Mouse (Mus musculus) liver, embryonic 15.5 days (tissue): ENCODE measurements at regions not wholly inside any gene's neighbourhood (a gene's known extent, or its start where the extent isn't known, plus 50 kb on each side); places are given as distances from the start of the nearest gene placed in this dataset.
A peak's percentile ranks its signal among the peaks of the same experiment; 100 is the strongest.
"Not testable (repeated sequence)": the region's sequence is repeated elsewhere in the genome, so short reads cannot be mapped to it uniquely, and the experiment has no call there.

Experiments used
- ATAC-seq: fragments of 200-750 bp; cut with Nextera tagmentation; 2 replicates; pipeline ENCODE4 v1.8.0; 2017; ENCODE audit warnings: moderate number of reproducible peaks, mild to moderate bottlenecking, moderate library complexity; ENCODE audit not compliant: insufficient read depth
- H3K27ac ChIP-seq: fragments of 300-500 bp; sonication (generic); replicated peaks from 2 replicates; pipeline ENCODE4 v1.5.1; 2015; ENCODE audit warnings: mild to moderate bottlenecking, inconsistent platforms
- H3K27me3 ChIP-seq: fragments of 300-500 bp; sonication (generic); 2 replicates; pipeline ENCODE4 v1.6.1; 2015; ENCODE audit warnings: mild to moderate bottlenecking, inconsistent platforms
- H3K36me3 ChIP-seq: fragments of 300-500 bp; sonication (generic); replicated peaks from 2 replicates; pipeline ENCODE4 v1.6.1; 2015; ENCODE audit warnings: moderate library complexity, mild to moderate bottlenecking, inconsistent platforms
- H3K4me1 ChIP-seq: fragments of 300-500 bp; sonication (generic); replicated peaks from 2 replicates; pipeline ENCODE4 v1.6.1; 2015; ENCODE audit warnings: inconsistent platforms
- H3K4me2 ChIP-seq: fragments of 300-500 bp; sonication (generic); 2 replicates; pipeline ENCODE4 v1.6.1; 2015; ENCODE audit warnings: moderate library complexity, mild to moderate bottlenecking, inconsistent platforms
- H3K4me3 ChIP-seq: fragments of 300-500 bp; sonication (generic); replicated peaks from 2 replicates; pipeline ENCODE4 v1.5.1; 2015; ENCODE audit warnings: mild to moderate bottlenecking, inconsistent platforms
- H3K9ac ChIP-seq: fragments of 300-500 bp; sonication (generic); 2 replicates; pipeline ENCODE4 v1.6.1; 2015; ENCODE audit warnings: moderate library complexity, mild to moderate bottlenecking, inconsistent platforms
- H3K9me3 ChIP-seq: fragments of 300-500 bp; sonication (generic); replicated peaks from 2 replicates; pipeline ENCODE4 v1.6.1; 2016; ENCODE audit warnings: inconsistent platforms
- WGBS: fragments of 180-500 bp; shearing (Covaris S2); methylation state at CpG from one replicate; pipeline ENCODE4 v1.1.7; 2015; ENCODE audit warnings: mixed read lengths; ENCODE audit not compliant: insufficient replicate concordance; 5-methylcytosine and 5-hydroxymethylcytosine counted together

GRCm38 (mm10) chr1:18058211-18058971 is 87.3 kb downstream of the Crisp4 start:
- WGBS = under 1% methylated on average over 74 of the region's 77 CpGs
- Histone ChIP-seq H3K27ac (no peak overlapping the region), H3K4me1 (no peaks in the 10 kb centered on the region), H3K4me3 (peak overlapping the region; percentile 15; the same call in 1 of the 2 replicates), H3K4me2 (peak overlapping the region; percentile 41), H3K36me3 (no peaks in the 10 kb centered on the region), H3K9ac (no peak overlapping the region), H3K9me3 (no peaks in the 10 kb centered on the region), H3K27me3 (peaks cover 29% of the 10 kb centered on the region)
- ATAC-seq = no peak

GRCm38 (mm10) chr1:18057646-18058210 is 88.0 kb downstream of the Crisp4 start:
- no peak for ATAC-seq
- Histone ChIP-seq H3K4me1 (no peaks in the 10 kb centered on the region), H3K27ac (no peak overlapping the region), H3K27me3 (peaks cover 29% of the 10 kb centered on the region), H3K36me3 (no peaks in the 10 kb centered on the region), H3K4me2 (peak overlapping the region; percentile 41), H3K4me3 (0 out of 2 replicates have a peak overlapping the region, but pooled peaks have one; percentile 15), H3K9me3 (no peaks in the 10 kb centered on the region), H3K9ac (no peak overlapping the region)
- WGBS = 3% methylated on average over 26 of the region's 26 CpGs

GRCm38 (mm10) chr1:18057003-18057402 is 88.7 kb downstream of the Crisp4 start:
- H3K9ac ChIP-seq, H3K4me1 ChIP-seq, ATAC-seq, H3K9me3 ChIP-seq, H3K27ac ChIP-seq, H3K36me3 ChIP-seq, H3K4me3 ChIP-seq, H3K4me2 ChIP-seq: not testable (repeated sequence)
- peaks cover 29% of the 10 kb centered on the region for H3K27me3 ChIP-seq
- 6% methylated on average over 11 of the region's 11 CpGs for WGBS

GRCm38 (mm10) chr1:18030226-18030625 is 115.5 kb downstream of the Crisp4 start:
- no peak overlapping the region for H3K9ac ChIP-seq
- H3K4me2 ChIP-seq = no peak overlapping the region
- H3K36me3 ChIP-seq = no peaks in the 10 kb centered on the region
- ATAC-seq = no peak
- H3K4me1 ChIP-seq = no peaks in the 10 kb centered on the region
- H3K4me3 ChIP-seq = no peak overlapping the region
- no peak overlapping the region for H3K27ac ChIP-seq
- H3K9me3 ChIP-seq = no peaks in the 10 kb centered on the region
- H3K27me3 ChIP-seq = no peaks in the 10 kb centered on the region
- WGBS = 43% methylated on average over 3 of the region's 3 CpGs

GRCm38 (mm10) chr1:18012941-18013340 is 132.8 kb downstream of the Crisp4 start:
- H3K4me3 ChIP-seq, H3K27ac ChIP-seq, H3K9me3 ChIP-seq, H3K4me2 ChIP-seq, H3K36me3 ChIP-seq, H3K9ac ChIP-seq, H3K27me3 ChIP-seq, H3K4me1 ChIP-seq, ATAC-seq: not testable (repeated sequence)

GRCm38 (mm10) chr1:17980604-17981003 is 165.1 kb downstream of the Crisp4 start:
- ATAC-seq = no peak
- Histone ChIP-seq H3K27me3 (no peaks in the 10 kb centered on the region), H3K4me2 (no peak overlapping the region), H3K9me3 (no peaks in the 10 kb centered on the region), H3K36me3 (no peaks in the 10 kb centered on the region), H3K4me3 (no peak overlapping the region), H3K9ac (no peak overlapping the region), H3K4me1 (no peaks in the 10 kb centered on the region), H3K27ac (no peak overlapping the region)
- 13% methylated on average over 3 of the region's 3 CpGs for WGBS

GRCm38 (mm10) chr1:17978086-17978485 is 167.6 kb downstream of the Crisp4 start:
- no peak for ATAC-seq
- 58% methylated on average over 2 of the region's 2 CpGs for WGBS
- Histone ChIP-seq H3K4me1 (no peaks in the 10 kb centered on the region), H3K27me3 (no peaks in the 10 kb centered on the region), H3K9me3 (no peaks in the 10 kb centered on the region), H3K9ac (no peak overlapping the region), H3K4me2 (no peak overlapping the region), H3K36me3 (no peaks in the 10 kb centered on the region), H3K4me3 (no peak overlapping the region), H3K27ac (no peak overlapping the region)

GRCm38 (mm10) chr1:17956881-17957280 is 188.8 kb downstream of the Crisp4 start:
- H3K27ac ChIP-seq, H3K27me3 ChIP-seq, H3K4me2 ChIP-seq, H3K36me3 ChIP-seq, H3K4me3 ChIP-seq, H3K9ac ChIP-seq, H3K9me3 ChIP-seq, ATAC-seq, H3K4me1 ChIP-seq: not testable (repeated sequence)
- 89% methylated on average over 21 of the region's 21 CpGs for WGBS

- H3K27ac ChIP-seq, H3K4me1 ChIP-seq, H3K27me3 ChIP-seq, H3K4me2 ChIP-seq, H3K9me3 ChIP-seq, H3K36me3 ChIP-seq, ATAC-seq, H3K9ac ChIP-seq, H3K4me3 ChIP-seq: not testable (repeated sequence)
- 57% methylated on average over 4 of the region's 4 CpGs for WGBS
These were observed 213.4 kb downstream of the Crisp4 start for GRCm38 (mm10) chr1:17932108-17932810.
